Mouse (Mus musculus): ENCODE results near the gene Ubxn2a. TPM values are rescaled to one million over a fixed set of nuclear protein-coding genes. Genes with fewer than 3 reads are reported as not detected.

Gene Ubxn2a
- polyA plus RNA-seq, 1 experiment: 24.0 TPM

- no peak for TF ChIP-seq POLR2A (IDR thresholded peaks at IDR 0.05; ENCODE audit: extremely low read depth, insufficient read depth, low read length)
- Histone ChIP-seq H3K4me3 (ENCODE audit: insufficient read depth, low read length) (no peak overlapping the region), H3K4me1 (ENCODE audit: control insufficient read depth, insufficient read depth, low read length) (peaks cover 4% of the 10 kb centered on the region), H3K27ac (ENCODE audit: insufficient read depth, low read length) (no peak overlapping the region)
These were observed 38.6 kb downstream of the Ubxn2a start for GRCm38 (mm10) chr12:4868924-4869323.

- H3K4me1 ChIP-seq (ENCODE audit: control insufficient read depth, insufficient read depth, low read length): peaks cover 3% of the 10 kb centered on the region
- H3K4me3 ChIP-seq (ENCODE audit: insufficient read depth, low read length): no peak overlapping the region
- TF ChIP-seq POLR2A (IDR thresholded peaks at IDR 0.05; ENCODE audit: extremely low read depth, insufficient read depth, low read length) (no peak), CTCF (IDR thresholded peaks at IDR 0.05; ENCODE audit: extremely low read depth, insufficient read depth, low read length) (no peak)
- no peak overlapping the region for H3K27ac ChIP-seq (ENCODE audit: insufficient read depth, low read length)
These were observed 43.2 kb downstream of the Ubxn2a start for GRCm38 (mm10) chr12:4864338-4864690.

GRCm38 (mm10) chr12:4863654-4864337, 43.7 kb downstream of the Ubxn2a start:
- H3K4me1 ChIP-seq (ENCODE audit: control insufficient read depth, insufficient read depth, low read length): peaks cover 3% of the 10 kb centered on the region
- no peak overlapping the region for H3K27ac ChIP-seq (ENCODE audit: insufficient read depth, low read length)
- TF ChIP-seq POLR2A (IDR thresholded peaks at IDR 0.05; ENCODE audit: extremely low read depth, insufficient read depth, low read length): no peak
- no peak for TF ChIP-seq CTCF (IDR thresholded peaks at IDR 0.05; ENCODE audit: extremely low read depth, insufficient read depth, low read length)
- no peak overlapping the region for H3K4me3 ChIP-seq (ENCODE audit: insufficient read depth, low read length)

- H3K4me3 ChIP-seq (ENCODE audit: insufficient read depth, low read length): no peak overlapping the region
- H3K4me1 ChIP-seq (ENCODE audit: control insufficient read depth, insufficient read depth, low read length): peaks cover 3% of the 10 kb centered on the region
- no peak overlapping the region for H3K27ac ChIP-seq (ENCODE audit: insufficient read depth, low read length)
- TF ChIP-seq POLR2A (IDR thresholded peaks at IDR 0.05; ENCODE audit: extremely low read depth, insufficient read depth, low read length) (no peak), CTCF (IDR thresholded peaks at IDR 0.05; ENCODE audit: extremely low read depth, insufficient read depth, low read length) (no peak)
These were observed 44.8 kb downstream of the Ubxn2a start for GRCm38 (mm10) chr12:4862672-4863071.

GRCm38 (mm10) chr12:4859241-4859914, 48.1 kb downstream of the Ubxn2a start:
- H3K4me3 ChIP-seq (ENCODE audit: insufficient read depth, low read length): no peak overlapping the region
- H3K4me1 ChIP-seq (ENCODE audit: control insufficient read depth, insufficient read depth, low read length): peaks cover 3% of the 10 kb centered on the region
- no peak overlapping the region for H3K27ac ChIP-seq (ENCODE audit: insufficient read depth, low read length)
- TF ChIP-seq POLR2A (IDR thresholded peaks at IDR 0.05; ENCODE audit: extremely low read depth, insufficient read depth, low read length) (no peak), CTCF (IDR thresholded peaks at IDR 0.05; ENCODE audit: extremely low read depth, insufficient read depth, low read length) (no peak)

GRCm38 (mm10) chr12:4856834-4857233, 50.7 kb downstream of the Ubxn2a start:
- TF ChIP-seq POLR2A (IDR thresholded peaks at IDR 0.05; ENCODE audit: extremely low read depth, insufficient read depth, low read length): no peak
- no peak for TF ChIP-seq CTCF (IDR thresholded peaks at IDR 0.05; ENCODE audit: extremely low read depth, insufficient read depth, low read length)
- no peak overlapping the region for H3K27ac ChIP-seq (ENCODE audit: insufficient read depth, low read length)
- H3K4me1 ChIP-seq (ENCODE audit: control insufficient read depth, insufficient read depth, low read length): no peaks in the 10 kb centered on the region
- H3K4me3 ChIP-seq (ENCODE audit: insufficient read depth, low read length): no peak overlapping the region

- Histone ChIP-seq H3K27ac (ENCODE audit: insufficient read depth, low read length) (no peak overlapping the region), H3K4me1 (ENCODE audit: control insufficient read depth, insufficient read depth, low read length) (no peaks in the 10 kb centered on the region), H3K4me3 (ENCODE audit: insufficient read depth, low read length) (no peak overlapping the region)
- TF ChIP-seq CTCF (IDR thresholded peaks at IDR 0.05; ENCODE audit: extremely low read depth, insufficient read depth, low read length) (no peak), POLR2A (IDR thresholded peaks at IDR 0.05; ENCODE audit: extremely low read depth, insufficient read depth, low read length) (no peak)
These were observed 51.3 kb downstream of the Ubxn2a start for GRCm38 (mm10) chr12:4856160-4856559.

GRCm38 (mm10) chr12:4843741-4844140, 63.8 kb downstream of the Ubxn2a start:
- peak overlapping the region; percentile 89 for H3K4me3 ChIP-seq (ENCODE audit: insufficient read depth, low read length)
- TF ChIP-seq CTCF (IDR thresholded peaks at IDR 0.05; ENCODE audit: extremely low read depth, insufficient read depth, low read length) (no peak), POLR2A (IDR thresholded peaks at IDR 0.05; ENCODE audit: extremely low read depth, insufficient read depth, low read length) (no peak)
- no peaks in the 10 kb centered on the region for H3K4me1 ChIP-seq (ENCODE audit: control insufficient read depth, insufficient read depth, low read length)
- no peak overlapping the region for H3K27ac ChIP-seq (ENCODE audit: insufficient read depth, low read length)

- Histone ChIP-seq H3K4me3 (ENCODE audit: insufficient read depth, low read length) (peak within 1 kb of the TSS; percentile 89), H3K4me1 (ENCODE audit: control insufficient read depth, insufficient read depth, low read length) (no peaks in the 10 kb centered on the region), H3K27ac (ENCODE audit: insufficient read depth, low read length) (no peak within 1 kb of the TSS)
- TF ChIP-seq CTCF (IDR thresholded peaks at IDR 0.05; ENCODE audit: extremely low read depth, insufficient read depth, low read length) (no peak), POLR2A (IDR thresholded peaks at IDR 0.05; ENCODE audit: extremely low read depth, insufficient read depth, low read length) (no peak)
These were observed 64.5 kb downstream of the Ubxn2a start, which contains the start of gene Wdcp for GRCm38 (mm10) chr12:4842890-4843597. Gene Wdcp, plus strand, starts transcription at chr12:4843303.

Data from cortical plate, adult 2 months (tissue).